Mouse (Mus musculus): ENCODE data around the gene Sh3bgrl3. TPM values are rescaled to one million over a fixed set of nuclear protein-coding genes. Genes with fewer than 3 reads are reported as not detected.

Sh3bgrl3 gene
- total and polyA plus RNA-seq, 3 experiments = 122 to 414 TPM; not detected in 1

DNA sequence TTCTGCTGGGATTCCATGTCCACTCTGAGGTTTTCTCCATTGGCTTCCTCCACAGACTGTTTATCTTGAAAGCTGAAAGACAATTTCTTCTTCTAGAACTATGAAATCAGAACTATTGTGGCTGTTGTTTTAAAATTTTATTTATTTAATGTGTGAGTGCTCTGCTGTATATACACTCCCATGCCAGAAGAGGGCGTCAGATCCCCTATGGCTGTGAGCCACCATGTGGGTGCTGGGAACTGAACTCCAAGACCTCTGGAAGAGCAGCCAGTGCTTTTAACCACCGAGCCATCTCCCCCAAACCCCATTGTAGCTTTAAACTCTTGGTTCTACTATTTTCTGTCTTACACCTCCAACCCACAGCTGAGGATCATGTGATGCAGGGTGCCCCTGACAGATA, 10.3 kb upstream of the Sh3bgrl3 start (continued):
- TF ChIP-seq RCOR1 (IDR thresholded peaks at IDR 0.05; ENCODE audit: low read depth, low read length) (no peak), POLR2AphosphoS2 (IDR thresholded peaks at IDR 0.05; ENCODE audit: low read length) (no peak), ETS1 (IDR thresholded peaks at IDR 0.05; ENCODE audit: low read depth, low read length) (no peak), SMC3 (IDR thresholded peaks at IDR 0.05; ENCODE audit: low read depth, low read length) (peak; percentile 47), MAX (IDR thresholded peaks at IDR 0.05; ENCODE audit: low read length) (no peak), NRF1 (IDR thresholded peaks at IDR 0.05; ENCODE audit: insufficient read depth, low read depth, low read length, poor library complexity, severe bottlenecking) (no peak), ZMIZ1 (IDR thresholded peaks at IDR 0.05; ENCODE audit: low read depth, low read length) (no peak), CTCF (IDR thresholded peaks at IDR 0.05 in 2 of 3, conservative IDR thresholded peaks at IDR 0.05 in 1 of 3; ENCODE audit: control insufficient read depth in 1 of 3, insufficient read depth in 1 of 3, low read depth in 2 of 3, low read length in 3 of 3, poor library complexity in 1 of 3, severe bottlenecking in 1 of 3) (peak; percentile 68 to 79 (median 69)), EP300 (IDR thresholded peaks at IDR 0.05; ENCODE audit: low read depth in 1 of 2, low read length in 2 of 2) (no peak), RAD21 (IDR thresholded peaks at IDR 0.05; ENCODE audit: low read depth, low read length) (peak; percentile 31), ZC3H11A (IDR thresholded peaks at IDR 0.05; ENCODE audit: low read depth, low read length) (no peak), POLR2AphosphoS5 (IDR thresholded peaks at IDR 0.05; ENCODE audit: borderline replicate concordance, low read depth, low read length) (no peak), KAT2A (conservative IDR thresholded peaks at IDR 0.05; ENCODE audit: low read depth, low read length) (no peak), SIN3A (IDR thresholded peaks at IDR 0.05; ENCODE audit: low read length) (no peak), CHD1 (IDR thresholded peaks at IDR 0.05; ENCODE audit: low read depth, low read length) (no peak), UBTF (IDR thresholded peaks at IDR 0.05; ENCODE audit: borderline replicate concordance, insufficient read depth, low read depth, low read length) (no peak), GATA1 (IDR thresholded peaks at IDR 0.05; ENCODE audit: low read depth, low read length) (no peak), USF2 (IDR thresholded peaks at IDR 0.05; ENCODE audit: borderline replicate concordance in 1 of 2, insufficient read depth in 1 of 2, low read depth in 1 of 2, low read length in 2 of 2) (no peak), E2F4 (IDR thresholded peaks at IDR 0.05; ENCODE audit: borderline replicate concordance, low read depth, low read length) (no peak), ELF1 (IDR thresholded peaks at IDR 0.05; ENCODE audit: low read depth, low read length) (no peak), GABPA (IDR thresholded peaks at IDR 0.05; ENCODE audit: low read depth, low read length) (no peak), ZNF384 (IDR thresholded peaks at IDR 0.05; ENCODE audit: low read depth, low read length) (0 out of 2 replicates have a peak, but pooled peaks have one; percentile 26)

DNA sequence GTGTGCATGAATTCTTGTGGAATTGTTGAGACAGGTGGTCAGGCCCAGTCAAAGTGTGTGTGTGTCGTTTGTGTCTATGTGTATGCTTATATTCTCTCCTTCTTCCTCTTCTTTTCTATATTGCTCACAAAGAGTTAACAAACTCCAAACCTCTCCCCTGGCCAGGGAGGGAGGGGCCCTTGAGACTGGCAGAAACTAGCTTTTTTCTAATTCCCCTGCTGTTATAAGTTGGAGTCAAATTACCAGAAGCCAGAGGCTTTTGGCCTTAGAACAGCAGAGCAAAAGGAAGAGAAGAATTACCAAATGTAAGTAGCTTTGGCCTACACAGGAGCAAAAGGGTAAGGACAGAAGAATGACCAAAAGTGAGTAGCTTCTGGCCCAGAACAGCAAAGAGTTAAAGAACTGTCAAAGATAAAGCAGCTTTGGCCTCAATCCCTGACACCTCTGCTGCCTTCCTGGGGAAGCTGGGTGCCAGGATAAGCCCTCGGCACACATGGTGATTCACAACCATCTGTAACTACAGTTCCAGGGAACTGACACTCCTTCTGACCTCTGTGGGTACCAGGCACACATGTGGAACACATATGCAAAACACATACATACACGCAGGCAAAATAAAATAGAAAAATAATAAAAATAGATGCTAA, 7.8 kb upstream of the Sh3bgrl3 start:
- TF ChIP-seq CHD2 (IDR thresholded peaks at IDR 0.05; ENCODE audit: low read length) (no peak), POLR2A (IDR thresholded peaks at IDR 0.05; ENCODE audit: control insufficient read depth in 1 of 2, insufficient read depth in 1 of 2, low read depth in 1 of 2, low read length in 2 of 2, poor library complexity in 1 of 2) (no peak), RCOR1 (IDR thresholded peaks at IDR 0.05; ENCODE audit: low read depth, low read length) (0 out of 2 replicates have a peak, but pooled peaks have one; percentile 13), E2F4 (IDR thresholded peaks at IDR 0.05; ENCODE audit: borderline replicate concordance, low read depth, low read length) (no peak), SIN3A (IDR thresholded peaks at IDR 0.05; ENCODE audit: low read length) (0 out of 2 replicates have a peak, but pooled peaks have one; percentile 48), MAX (IDR thresholded peaks at IDR 0.05; ENCODE audit: low read length) (peak; percentile 40; the same call in 1 of the 2 replicates), TCF12 (IDR thresholded peaks at IDR 0.05; ENCODE audit: low read depth, low read length) (peak; percentile 55; the same call in 1 of the 2 replicates), MXI1 (IDR thresholded peaks at IDR 0.05; ENCODE audit: low read depth, low read length) (peak; percentile 36; the same call in 1 of the 2 replicates), GATA1 (IDR thresholded peaks at IDR 0.05; ENCODE audit: low read depth, low read length) (peak; percentile 65), ETS1 (IDR thresholded peaks at IDR 0.05; ENCODE audit: low read depth, low read length) (peak; percentile 59), EP300 (IDR thresholded peaks at IDR 0.05; ENCODE audit: low read depth in 1 of 2, low read length in 2 of 2) (peak; percentile 58 to 69; a peak in 3 of 4 replicates), USF2 (IDR thresholded peaks at IDR 0.05; ENCODE audit: borderline replicate concordance in 1 of 2, insufficient read depth in 1 of 2, low read depth in 1 of 2, low read length in 2 of 2) (no peak), TAL1 (IDR thresholded peaks at IDR 0.05; ENCODE audit: low read length) (peak; percentile 73)
- H3K36me3 ChIP-seq (ENCODE audit: control insufficient read depth in 1 of 2, insufficient read depth in 2 of 2, low read length in 2 of 2) = peaks cover 1 to 26% of the 10 kb centered on the region in 2 experiments

More for the DNA sequence above, 7.8 kb upstream of the Sh3bgrl3 start:
- Histone ChIP-seq H3K27ac (ENCODE audit: control insufficient read depth, low read depth, low read length) (peak overlapping the region; percentile 20; the same call in 1 of the 2 replicates), H3K4me3 (ENCODE audit: control insufficient read depth in 1 of 2, insufficient read depth in 1 of 2, low read depth in 2 of 2, low read length in 2 of 2) (no peak overlapping the region), H3K79me2 (ENCODE audit: control insufficient read depth, insufficient read depth, low read length, poor library complexity) (no peaks in the 10 kb centered on the region), H3K9ac (ENCODE audit: control insufficient read depth, low read depth, low read length, poor library complexity, severe bottlenecking) (no peak overlapping the region), H3K9me3 (replicated peaks; ENCODE audit: insufficient read depth, low read length) (no peaks in the 10 kb centered on the region), H3K27me3 (ENCODE audit: control insufficient read depth in 1 of 2, insufficient read depth in 2 of 2, low read length in 2 of 2) (no peaks in the 10 kb centered on the region), H3K4me1 (ENCODE audit: control insufficient read depth in 1 of 2, insufficient read depth in 2 of 2, low read length in 2 of 2) (peaks cover 11 to 30% of the 10 kb centered on the region in 2 experiments)
- peak; percentile 64 for DNase-seq (ENCODE audit: low read depth, low spot score)

All from MEL (cell line).